Mouse (Mus musculus): ENCODE measurements at regions not wholly inside any gene's neighbourhood (a gene's known extent, or its start where the extent isn't known, plus 50 kb on each side); places are given as distances from the start of the nearest gene placed in this dataset.
A peak's percentile ranks its signal among the peaks of the same experiment; 100 is the strongest.
"Not testable (repeated sequence)": the region's sequence is repeated elsewhere in the genome, so short reads cannot be mapped to it uniquely, and the experiment has no call there.

DNA sequence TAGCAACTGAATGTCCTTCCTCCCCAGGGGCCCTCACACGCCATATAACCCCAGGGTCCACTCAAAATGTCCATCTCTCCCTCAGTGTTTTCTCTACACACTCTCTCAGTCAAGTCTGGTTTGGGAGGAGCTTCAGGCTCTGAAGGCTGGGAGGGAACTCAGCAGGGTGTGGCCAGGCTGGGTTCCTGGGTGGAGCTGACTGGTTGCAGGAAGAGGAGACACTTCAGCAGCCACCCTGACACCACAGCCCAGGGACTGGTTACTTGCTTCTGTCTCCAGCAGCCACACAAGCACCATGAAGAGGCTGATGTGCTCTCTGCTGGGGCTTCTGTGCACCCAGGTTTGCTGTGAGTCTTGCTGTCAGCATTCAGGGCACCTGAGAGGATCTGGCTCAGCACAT lies 458.7 kb downstream of the Dad1 start:
- not testable (repeated sequence) for DNase-seq

DNA sequence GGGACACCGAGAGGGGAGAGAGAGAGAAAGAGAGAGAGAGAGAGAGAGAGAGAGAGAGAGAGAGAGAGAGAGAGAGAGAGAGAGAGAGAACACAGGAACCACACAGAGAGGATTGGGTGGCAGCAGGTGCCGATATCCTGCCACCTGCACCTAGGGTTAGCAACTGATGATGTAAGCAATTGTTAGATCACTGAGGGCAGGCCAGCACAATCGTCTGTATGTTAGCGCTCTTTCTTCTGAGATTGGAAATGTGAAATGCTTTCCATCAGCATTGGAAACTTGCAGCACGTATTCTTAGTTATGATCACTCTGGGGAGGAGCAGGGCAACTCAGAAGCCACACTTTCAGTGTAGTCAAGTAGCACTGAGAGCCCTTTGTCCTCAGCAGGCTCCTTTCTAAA lies 459.4 kb downstream of the Dad1 start:
- no peak for DNase-seq

DNA sequence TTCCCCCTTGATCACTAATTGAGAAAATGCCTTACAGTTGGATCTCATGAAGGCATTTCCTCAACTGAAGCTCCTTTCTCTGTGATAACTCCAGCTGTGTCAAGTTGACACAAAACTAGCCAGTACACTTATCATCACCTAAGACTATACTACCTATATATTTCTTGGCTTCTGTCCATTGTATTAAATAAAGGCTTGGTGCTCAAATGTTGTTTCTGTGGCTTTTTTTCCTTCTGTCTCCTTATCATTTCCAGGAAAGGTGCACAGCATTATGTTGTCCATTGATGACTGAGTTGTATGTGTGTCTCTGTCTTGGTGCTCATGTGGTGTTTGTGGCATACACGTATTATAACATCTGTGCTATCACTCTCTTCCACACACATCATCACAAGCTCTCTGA lies 461.5 kb downstream of the Dad1 start:
- DNase-seq: not testable (repeated sequence)

DNA sequence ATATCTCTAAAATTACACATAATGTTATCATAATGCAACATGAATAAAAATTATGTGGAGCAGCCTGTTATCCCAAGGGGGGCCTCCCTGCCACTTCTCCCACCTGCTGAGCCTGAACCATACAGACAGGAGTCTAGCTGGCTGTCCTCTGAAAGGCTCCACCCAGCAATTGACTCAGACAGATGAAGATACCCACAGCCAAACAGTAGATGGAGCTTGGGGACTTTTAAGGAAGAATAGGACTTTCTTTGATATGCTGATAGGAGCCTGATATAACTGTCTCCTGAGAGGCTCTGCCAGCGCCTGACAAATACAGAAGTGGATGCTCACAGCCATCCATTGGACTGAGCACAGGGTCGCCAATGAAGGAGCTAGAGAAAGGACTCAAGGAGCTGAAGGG lies 468.4 kb downstream of the Dad1 start:
- not testable (repeated sequence) for DNase-seq

DNA sequence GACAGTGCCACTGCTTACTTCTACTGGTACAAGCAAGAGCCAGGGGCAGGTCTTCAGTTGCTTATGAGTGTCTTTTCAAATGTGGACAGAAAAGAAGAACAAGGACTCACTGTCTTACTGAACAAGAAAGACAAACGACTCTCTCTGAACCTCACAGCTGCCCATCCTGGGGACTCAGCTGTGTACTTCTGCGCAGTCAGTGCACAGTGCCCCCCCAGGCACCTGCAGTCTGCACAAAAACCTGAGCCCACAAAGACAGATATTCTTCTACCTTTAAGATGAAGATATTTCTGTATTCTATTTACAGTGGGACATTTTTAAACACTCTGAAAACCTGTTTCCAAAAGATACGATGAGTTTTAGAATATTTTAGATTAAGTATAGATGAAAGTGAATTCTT lies 476.5 kb downstream of the Dad1 start:
- DNase-seq: no peak

DNA sequence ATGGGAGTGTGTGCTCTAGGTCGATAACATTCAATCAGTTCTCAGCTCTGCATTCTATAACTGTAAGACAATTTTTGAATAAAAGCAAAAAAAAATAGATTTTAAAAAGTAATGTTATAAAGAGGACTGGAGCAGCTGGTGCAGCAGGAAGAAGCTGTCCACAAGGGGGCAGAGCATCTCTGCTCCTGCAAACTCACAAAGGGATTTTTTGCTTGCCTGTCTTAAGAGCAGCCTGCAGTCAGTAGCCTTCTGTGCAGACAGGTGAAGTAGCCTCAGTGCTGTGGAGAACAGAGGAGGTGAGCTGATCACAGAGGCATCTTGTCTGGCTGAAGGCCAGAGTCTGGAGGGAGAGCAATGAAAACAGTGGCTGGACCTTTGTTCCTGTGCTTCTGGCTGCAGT lies 477.2 kb downstream of the Dad1 start:
- peak; percentile 31 for DNase-seq

DNA sequence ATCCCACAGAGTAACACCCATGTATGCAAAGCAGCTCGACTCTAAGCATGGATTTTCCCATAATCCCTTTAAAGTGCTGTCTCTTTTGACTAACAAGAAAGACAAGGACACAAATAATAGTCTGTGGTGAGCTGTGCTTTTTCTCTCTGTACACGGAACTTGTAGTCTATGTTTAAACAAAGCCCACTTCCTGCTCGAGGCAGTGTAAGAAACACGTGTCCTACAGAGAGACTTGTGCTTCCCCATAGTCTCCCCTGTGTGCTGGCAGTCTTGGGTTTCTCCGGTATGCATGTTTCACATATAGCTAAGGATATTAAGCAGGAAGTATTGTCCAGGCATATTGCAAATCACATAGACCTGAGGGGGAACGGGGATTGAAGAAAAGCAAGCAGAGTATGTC lies 487.4 kb downstream of the Dad1 start:
- not testable (repeated sequence) for DNase-seq

DNA sequence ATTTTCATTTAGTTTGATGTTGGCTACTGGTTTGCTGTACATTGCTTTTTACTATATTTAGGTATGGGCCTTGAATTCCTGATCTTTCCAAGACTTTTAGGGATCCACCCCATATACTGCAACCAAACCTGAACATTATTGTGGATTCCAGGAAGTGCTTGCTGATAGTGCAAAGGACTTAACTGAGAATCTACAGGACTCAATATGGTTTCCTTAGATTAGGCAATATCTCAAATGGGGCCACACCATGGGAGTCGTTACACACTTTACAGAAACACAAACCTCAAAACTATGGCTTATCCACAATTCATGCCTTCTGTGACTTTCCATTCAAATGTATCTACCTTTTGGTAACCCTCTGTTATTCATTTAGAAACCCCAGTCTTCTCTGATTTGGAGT lies 488.0 kb downstream of the Dad1 start:
- not testable (repeated sequence) for DNase-seq

DNA sequence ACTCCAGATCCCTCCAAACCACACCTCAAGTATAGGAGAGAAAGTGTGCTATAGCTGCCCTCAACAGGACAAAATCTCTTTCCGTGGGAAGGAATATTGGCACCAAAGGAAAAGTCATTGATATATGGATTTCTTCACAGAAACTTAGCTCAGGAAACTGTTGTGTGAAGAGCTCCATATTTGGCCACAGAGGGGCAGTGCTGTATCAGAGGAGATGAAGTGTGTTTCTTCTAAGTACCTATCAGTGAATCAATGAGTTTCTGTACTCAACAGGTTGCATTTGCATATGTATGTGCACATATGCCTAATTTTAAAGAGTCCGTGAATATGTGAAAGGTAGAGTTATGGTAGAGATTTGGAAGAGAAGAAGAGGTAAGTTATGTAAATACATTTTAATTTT lies 493.3 kb downstream of the Dad1 start:
- not testable (repeated sequence) for DNase-seq

DNA sequence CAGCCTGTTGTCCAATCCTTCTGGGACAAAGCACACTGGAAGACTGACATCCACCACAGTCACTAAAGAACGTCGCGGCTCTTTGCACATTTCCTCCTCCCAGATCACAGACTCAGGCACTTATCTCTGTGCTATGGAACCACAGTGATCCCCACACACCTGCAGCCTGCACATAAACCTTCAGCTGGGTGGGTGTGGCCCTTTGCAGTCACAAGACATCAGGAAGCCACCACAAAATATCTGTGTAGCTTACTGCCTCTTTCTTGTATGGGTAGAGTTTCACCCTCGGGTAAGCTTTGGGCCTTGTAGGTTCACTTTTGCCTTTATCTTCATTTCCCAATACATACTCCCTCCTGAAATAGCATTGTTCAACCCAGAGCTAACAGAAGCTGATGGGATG lies 496.1 kb downstream of the Dad1 start:
- not testable (repeated sequence) for DNase-seq

DNA sequence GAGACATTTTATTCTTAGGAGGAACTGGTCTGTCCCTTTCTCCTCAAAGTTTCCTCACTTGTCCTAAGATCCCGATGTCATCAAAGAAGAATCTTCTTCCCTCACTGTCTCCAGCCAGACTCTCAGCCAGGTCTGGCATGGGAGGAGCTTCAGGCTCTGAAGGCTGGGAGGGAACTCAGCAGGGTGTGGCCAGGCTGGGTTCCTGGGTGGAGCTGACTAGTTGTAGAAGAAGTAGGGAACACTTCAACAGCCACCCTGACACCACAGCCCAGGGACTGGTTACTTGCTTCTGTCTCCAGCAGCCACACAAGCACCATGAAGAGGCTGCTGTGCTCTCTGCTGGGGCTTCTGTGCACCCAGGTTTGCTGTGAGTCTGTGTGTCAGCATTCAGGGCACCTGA lies 496.8 kb downstream of the Dad1 start:
- not testable (repeated sequence) for DNase-seq

DNA sequence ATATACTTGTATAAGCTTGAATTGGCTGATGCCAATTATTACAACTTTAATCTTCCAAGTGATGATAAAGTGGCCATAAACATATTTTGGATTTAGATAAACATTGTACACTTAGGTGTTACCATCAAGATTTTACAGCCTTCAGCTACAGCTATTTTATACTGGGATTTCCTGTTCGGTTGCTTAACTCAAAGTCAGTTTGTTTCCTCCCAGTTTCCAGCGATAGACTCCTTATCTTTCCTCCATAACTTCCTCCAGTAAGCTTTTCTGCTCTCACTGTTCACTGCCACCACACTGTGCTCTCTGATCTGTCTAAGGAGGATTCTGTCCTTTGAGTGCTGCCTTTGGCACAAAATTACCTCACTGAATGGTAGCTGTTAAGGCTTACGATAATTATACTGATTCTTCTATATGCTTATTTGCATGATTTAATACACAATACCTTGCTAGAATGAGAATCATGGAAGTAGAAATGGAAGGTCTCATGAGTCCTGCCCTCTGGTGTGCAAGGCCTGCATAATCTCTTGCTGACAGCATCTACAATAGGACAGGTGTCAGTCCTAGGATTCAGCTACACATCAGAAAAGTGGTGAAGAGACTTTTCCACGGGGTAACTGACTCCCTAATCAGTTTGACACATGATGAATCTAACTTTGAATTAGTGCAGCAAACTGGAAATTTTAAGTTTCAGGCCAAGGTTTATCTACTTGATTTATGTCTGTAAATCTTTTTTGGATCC lies 503.0 kb downstream of the Dad1 start:
- no peak for DNase-seq

DNA sequence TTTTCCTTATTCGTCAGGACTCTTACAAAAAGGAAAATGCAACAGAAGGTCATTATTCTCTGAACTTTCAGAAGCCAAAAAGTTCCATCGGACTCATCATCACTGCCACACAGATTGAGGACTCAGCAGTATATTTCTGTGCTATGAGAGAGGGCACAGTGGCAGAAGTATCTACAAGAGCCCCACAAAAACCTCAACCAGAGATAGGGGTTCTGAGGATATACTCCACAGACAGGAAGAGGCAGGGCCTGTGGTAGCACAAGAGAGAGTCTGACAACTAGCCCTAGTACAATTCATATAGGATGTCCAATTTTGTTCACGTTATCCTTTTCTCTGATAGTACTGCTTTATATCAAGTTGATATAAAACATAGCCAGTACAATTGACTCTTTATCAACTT lies 510.4 kb downstream of the Dad1 start:
- DNase-seq: not testable (repeated sequence)

DNA sequence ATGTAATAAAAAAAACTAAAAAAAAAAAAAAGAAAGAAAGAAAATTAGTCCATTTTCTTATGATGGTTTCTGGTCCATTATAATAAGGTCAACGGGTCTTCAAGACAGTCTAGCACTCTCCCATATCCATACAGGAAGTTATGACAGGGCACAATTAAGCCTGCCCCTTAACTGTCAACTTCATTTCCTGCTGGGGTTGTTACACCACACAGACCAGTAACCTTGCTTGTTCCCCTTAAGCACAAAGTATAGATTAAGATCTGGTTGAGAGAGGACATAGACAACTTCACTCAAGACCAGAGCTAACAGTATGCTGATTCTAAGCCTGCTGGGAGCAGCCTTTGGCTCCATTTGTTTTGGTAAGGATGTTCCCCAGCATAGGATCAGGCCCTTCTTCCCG lies 511.0 kb downstream of the Dad1 start:
- not testable (repeated sequence) for DNase-seq

DNA sequence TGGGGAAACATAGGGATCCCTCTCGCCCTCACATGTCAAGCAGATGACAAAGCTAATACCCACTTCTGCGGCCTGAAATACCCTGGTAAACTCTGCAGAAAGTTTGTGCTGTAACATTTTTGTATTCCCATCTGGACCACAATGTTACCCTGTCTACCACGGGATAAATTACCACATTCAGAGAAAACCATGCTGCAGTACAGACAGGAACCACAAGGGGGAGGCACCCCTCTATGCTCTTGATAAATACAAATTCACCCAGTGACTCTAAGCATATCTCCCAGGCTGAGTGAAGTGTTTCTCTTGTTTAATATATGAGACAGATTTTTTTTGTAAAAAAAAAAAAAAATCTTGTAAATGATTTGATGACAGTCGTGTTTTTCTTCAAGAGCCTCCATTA lies 512.7 kb downstream of the Dad1 start:
- DNase-seq: peak; percentile 31

DNA sequence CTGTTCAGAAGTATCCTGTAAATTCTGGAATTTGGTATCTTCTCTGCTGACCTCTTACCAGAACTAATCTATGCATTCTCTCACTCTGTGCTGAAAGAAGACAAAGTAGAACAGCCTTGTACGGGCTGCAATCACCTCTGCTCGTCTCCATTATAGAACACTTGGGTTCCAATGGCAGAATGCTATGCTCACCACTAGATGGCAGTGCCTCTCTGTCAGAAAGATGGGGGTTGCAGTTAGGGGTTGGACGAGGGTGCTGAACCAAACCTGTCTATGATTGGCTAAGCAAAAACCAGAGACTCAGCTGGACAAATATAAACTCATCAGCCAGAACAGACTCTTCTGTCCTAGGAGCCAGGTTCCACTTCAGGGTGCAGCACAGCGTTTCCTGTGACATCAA lies 515.9 kb downstream of the Dad1 start:
- not testable (repeated sequence) for DNase-seq

DNA sequence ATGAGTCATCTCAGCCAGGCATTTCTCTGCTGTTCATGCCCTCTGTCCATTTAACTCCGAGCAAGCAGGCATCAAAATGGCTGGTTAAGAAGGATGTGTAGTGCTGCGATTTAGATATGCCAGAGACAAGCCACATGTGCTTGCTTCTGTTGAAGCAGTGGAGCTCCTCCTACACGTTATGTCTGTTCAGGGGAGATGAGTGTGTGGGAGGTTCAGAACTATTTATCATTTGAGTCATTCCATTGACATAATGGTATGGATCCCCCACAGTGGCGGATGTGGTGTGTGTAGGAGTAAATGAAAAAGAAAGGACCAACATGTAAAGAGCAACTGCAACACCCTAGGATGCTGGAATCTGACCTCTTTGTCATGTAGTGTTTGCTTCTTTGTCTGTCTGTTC lies 517.6 kb downstream of the Dad1 start:
- DNase-seq: not testable (repeated sequence)

DNA sequence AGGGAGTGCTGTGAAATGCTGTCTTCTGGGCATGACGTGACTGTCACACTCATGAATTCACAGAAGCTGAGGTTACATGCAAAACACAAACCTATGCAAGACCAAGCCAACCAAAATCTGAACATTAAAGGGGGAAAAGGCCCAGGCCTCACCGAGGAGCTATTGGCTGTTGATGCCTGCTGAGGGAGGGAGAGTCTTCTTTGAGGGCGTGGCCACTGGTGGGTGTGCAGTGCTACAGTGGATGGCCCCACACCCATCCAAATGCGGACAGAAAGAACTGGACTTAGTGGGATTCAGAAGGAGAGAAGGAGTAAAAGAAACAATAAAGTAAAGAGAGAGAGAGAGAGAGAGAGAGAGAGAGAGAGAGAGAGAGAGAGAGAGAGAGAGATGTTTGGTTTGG lies 522.3 kb downstream of the Dad1 start:
- DNase-seq: not testable (repeated sequence)

DNA sequence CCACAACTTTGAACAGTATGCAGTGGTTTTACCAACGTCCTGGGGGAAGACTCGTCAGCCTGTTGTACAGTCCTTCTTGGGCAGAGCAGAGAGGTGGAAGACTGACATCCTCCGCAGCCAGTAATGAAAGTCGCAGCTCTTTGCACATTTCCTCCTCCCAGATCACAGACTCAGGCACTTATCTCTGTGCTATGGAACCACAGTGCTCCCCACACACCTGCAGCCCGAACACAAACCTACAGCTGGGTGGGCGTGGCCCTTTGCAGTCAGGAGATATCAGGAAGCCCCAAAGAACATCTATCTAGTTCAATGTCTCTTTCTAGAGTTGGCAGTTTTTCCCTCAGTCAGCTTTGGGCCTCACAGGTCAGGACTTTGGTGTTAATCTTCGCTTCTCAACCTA lies 524.0 kb downstream of the Dad1 start:
- DNase-seq: not testable (repeated sequence)

DNA sequence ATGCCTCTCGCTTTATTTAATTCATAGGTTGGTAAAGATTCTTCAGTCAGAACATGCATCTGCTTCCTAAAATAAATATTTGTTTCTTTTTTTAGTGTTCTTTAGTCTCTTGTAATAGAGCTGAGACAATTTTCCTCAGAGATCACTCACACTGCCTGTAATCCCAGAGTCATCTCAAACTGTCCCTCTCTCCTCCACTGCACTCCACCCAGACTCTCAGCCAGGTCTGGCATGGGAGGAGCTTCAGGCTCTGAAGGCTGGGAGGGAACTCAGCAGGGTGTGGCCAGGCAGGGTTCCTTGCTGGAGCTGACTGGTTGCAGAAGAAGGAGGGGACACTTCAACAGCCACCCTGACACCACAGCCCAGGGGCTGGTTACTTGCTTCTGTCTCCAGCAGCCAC lies 524.8 kb downstream of the Dad1 start:
- not testable (repeated sequence) for DNase-seq

DNA sequence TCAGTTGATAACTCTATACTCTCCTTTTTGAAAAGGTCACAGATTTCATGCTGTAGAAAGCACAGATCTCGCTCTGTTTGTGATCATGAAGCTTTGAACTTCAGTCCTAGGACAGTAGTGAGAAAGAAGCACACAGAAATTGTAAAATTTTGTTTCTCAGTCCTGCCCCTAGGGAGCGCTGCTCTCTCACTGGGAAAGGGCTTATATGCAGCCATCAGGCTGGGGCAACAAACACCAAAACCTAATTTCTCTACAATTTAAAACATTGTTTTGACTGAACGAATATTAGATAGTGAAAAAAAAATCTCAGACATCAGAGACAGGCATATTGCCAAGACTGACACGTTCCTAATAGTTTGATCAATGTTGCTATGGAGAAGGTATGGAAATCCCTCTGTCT lies 527.0 kb downstream of the Dad1 start:
- not testable (repeated sequence) for DNase-seq

DNA sequence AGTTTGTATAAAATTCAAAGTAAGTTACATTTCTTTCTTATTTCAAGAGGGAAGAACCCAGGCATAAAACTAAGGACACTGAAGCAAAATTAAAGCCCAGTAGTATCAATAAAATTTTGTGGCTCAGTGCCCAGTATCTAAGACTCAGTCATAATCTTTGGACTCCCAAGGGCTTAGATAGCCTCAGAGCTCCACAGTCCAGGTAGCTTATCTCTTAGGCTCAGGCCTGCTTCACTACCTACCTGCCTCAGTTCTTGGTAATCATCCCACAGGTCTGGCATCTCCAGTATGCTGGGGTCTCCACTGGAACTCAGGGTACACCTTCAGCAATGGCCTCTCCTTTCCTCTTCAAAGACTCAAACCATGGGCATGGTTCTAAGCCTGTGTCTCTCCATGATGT lies 530.3 kb downstream of the Dad1 start:
- DNase-seq: not testable (repeated sequence)

DNA sequence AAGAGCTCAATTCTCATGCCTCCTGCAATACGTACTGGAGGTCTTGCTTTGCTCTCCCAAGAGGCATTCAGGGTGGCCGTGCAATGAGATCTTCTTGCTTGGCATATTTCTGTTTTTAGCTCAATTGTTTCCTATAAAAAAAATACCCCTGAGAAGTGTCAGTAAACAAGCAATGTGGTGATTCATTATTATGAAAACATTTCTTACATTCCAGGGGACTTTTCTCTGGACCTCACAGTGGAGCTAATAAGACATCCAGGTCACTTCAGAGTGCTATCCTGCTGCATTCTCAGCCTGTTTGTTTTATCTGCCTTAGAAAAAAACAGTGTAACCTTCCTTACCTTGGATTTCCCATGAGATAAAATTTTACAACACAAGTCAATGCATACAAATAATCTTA lies 532.0 kb downstream of the Dad1 start:
- not testable (repeated sequence) for DNase-seq

DNA sequence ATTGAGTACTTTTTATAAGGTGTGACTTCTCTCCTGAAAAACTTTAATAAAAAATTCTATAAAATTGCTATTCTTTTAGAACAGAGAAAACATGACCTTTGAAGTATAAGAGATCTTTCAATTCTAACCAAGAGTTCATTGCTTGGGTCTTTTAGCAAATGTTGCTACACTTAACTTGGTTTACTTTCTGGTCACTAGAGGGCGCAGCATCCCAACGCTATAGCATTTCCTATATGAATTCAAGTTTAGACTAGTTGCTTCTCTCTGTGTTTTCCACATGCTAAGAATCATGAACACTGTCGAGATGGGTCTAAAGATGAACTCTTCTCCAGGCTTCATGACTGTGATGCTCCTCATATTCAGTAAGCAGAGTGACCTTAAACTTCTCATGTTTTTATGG lies 544.3 kb downstream of the Dad1 start:
- peak; percentile 4 for DNase-seq

DNA sequence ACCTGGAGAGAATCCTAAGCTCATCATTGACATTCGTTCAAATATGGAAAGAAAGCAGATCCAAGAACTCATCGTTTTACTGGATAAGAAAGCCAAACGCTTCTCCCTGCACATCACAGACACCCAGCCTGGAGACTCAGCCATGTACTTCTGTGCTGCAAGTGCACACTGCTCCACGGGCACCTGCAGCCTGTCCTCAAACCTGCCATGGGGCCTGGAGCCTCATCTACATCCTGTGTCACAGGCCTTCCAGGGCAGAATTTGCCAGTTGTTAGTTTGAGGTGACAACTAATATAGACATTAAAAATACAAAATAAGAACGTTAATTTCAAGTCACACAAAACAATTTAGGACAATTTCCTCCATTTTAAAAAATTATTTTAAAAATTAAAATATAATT lies 549.6 kb downstream of the Dad1 start:
- DNase-seq: not testable (repeated sequence)

Data from gastrocnemius, postnatal 10 days (tissue).